Comparison of ENCODE assay signal across 14 mouse cellular contexts in the genomic region with DNA sequence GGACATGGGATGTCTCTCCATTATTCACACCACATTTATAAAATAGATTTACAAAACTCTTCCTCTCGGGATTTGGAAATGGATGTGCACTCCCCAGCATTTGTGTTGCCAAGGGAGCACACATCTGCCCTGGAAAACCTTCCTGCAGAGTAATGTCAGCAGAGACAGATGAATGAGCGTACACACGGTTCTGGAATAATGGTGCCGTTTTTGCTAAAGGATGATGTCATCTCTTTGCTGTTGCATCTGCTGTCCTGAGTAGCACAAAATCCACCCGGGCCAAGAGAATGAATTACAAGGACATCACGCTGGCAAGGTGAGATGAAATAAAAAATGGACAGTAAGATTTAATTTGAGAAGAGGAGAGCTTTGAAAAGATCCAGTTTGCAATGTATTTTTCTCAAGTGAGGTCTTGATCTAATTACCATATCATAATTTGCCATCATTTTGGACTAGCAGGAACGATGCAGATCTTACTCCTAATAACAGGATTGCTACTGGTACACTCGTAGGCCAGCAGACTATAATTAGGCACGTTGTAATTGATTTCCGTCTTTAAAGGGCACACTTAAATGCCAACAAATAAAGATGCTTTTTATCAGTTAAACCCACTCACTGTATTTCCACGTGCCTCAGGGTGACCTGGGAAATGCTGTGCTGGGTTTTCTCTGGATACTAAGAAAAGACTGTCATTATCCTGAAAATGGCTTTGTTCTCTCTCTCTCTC. TPM values are rescaled to one million over a fixed set of nuclear protein-coding genes. Genes with fewer than 3 reads are reported as not detected.
DNase-seq lines count a peak whose midpoint lies in the region; ATAC-seq and TF ChIP-seq lines count a peak whose summit lies in the region.
"Had no signal": no experiment of that assay in that cellular context is flagged by ENCODE, and none has a peak within 500 bp of the region (broad histone marks: within the 10 kb centered on the region; RNA-seq: fewer than 3 reads in every experiment).

No protein-coding gene starts in this region.

- no peak for TF ChIP-seq CTCF in stomach, postnatal 0 days (IDR thresholded peaks at IDR 0.05; ENCODE audit: low read depth)

- H3K4me2 ChIP-seq in neural tube, embryonic 12.5 days (replicated peaks), result no peak overlapping the region
- no peak overlapping the region for H3K4me2 ChIP-seq in hindbrain, embryonic 16.5 days (ENCODE audit: low read length)
- H3K4me2 ChIP-seq in stomach, postnatal 0 days (replicated peaks; ENCODE audit: low read depth), result no peak overlapping the region
- H3K4me2 ChIP-seq in intestine, embryonic 16.5 days (ENCODE audit: low read depth, low read length), result no peak overlapping the region
- H3K4me2 ChIP-seq: embryonic facial prominence, embryonic 12.5 days; lung, embryonic 15.5 days had no signal

- WGBS in neural tube, embryonic 12.5 days, result 47% methylated on average over 11 of the region's 11 CpGs
- 30% methylated on average over 11 of the region's 11 CpGs for WGBS in hindbrain, embryonic 16.5 days
- 51% methylated on average over 11 of the region's 11 CpGs for WGBS in stomach, postnatal 0 days
- 54% methylated on average over 11 of the region's 11 CpGs for WGBS in intestine, embryonic 16.5 days

- no peaks in the 10 kb centered on the region for H3K36me3 ChIP-seq in neural tube, embryonic 12.5 days
- H3K36me3 ChIP-seq in hindbrain, embryonic 16.5 days (ENCODE audit: control insufficient read depth, insufficient read depth, low read length), result no peaks in the 10 kb centered on the region
- no peaks in the 10 kb centered on the region for H3K36me3 ChIP-seq in stomach, postnatal 0 days (ENCODE audit: control insufficient read depth, insufficient read depth, low read length)
- no peaks in the 10 kb centered on the region for H3K36me3 ChIP-seq in intestine, embryonic 16.5 days (ENCODE audit: control insufficient read depth, insufficient read depth, low read length)
- H3K36me3 ChIP-seq: embryonic facial prominence, embryonic 12.5 days; lung, embryonic 15.5 days had no signal

- H3K4me3 ChIP-seq in neural tube, embryonic 12.5 days, result no peak overlapping the region
- H3K4me3 ChIP-seq in hindbrain, embryonic 16.5 days (ENCODE audit: low read length), result no peak overlapping the region
- no peak overlapping the region for H3K4me3 ChIP-seq in stomach, postnatal 0 days (ENCODE audit: low read depth, low read length)
- no peak overlapping the region for H3K4me3 ChIP-seq in intestine, embryonic 16.5 days (ENCODE audit: low read length)
- H3K4me3 ChIP-seq: embryonic facial prominence, embryonic 12.5 days; lung, embryonic 15.5 days had no signal

- 0 out of 2 replicates have a peak, but pooled peaks cover 3% of the 10 kb centered on the region for H3K4me1 ChIP-seq in neural tube, embryonic 12.5 days
- no peaks in the 10 kb centered on the region; the same call in 1 of the 2 replicates for H3K4me1 ChIP-seq in hindbrain, embryonic 16.5 days (ENCODE audit: control insufficient read depth, insufficient read depth, low read depth, low read length)
- H3K4me1 ChIP-seq in stomach, postnatal 0 days (replicated peaks; ENCODE audit: control insufficient read depth, insufficient read depth), result no peaks in the 10 kb centered on the region
- no peaks in the 10 kb centered on the region for H3K4me1 ChIP-seq in intestine, embryonic 16.5 days (ENCODE audit: control insufficient read depth, insufficient read depth, low read length)
- H3K4me1 ChIP-seq: embryonic facial prominence, embryonic 12.5 days had no signal

- H3K27ac ChIP-seq in neural tube, embryonic 12.5 days, result no peak overlapping the region
- no peak overlapping the region for H3K27ac ChIP-seq in hindbrain, embryonic 16.5 days (ENCODE audit: low read depth, low read length)
- no peak overlapping the region for H3K27ac ChIP-seq in stomach, postnatal 0 days (replicated peaks)
- H3K27ac ChIP-seq in intestine, embryonic 16.5 days (ENCODE audit: low read length), result no peak overlapping the region
- H3K27ac ChIP-seq: embryonic facial prominence, embryonic 12.5 days; lung, embryonic 15.5 days had no signal

- H3K27me3 ChIP-seq in neural tube, embryonic 12.5 days (replicated peaks), result no peaks in the 10 kb centered on the region
- H3K27me3 ChIP-seq in hindbrain, embryonic 16.5 days (replicated peaks; ENCODE audit: control insufficient read depth, insufficient read depth, low read length), result no peaks in the 10 kb centered on the region
- no peaks in the 10 kb centered on the region for H3K27me3 ChIP-seq in stomach, postnatal 0 days (ENCODE audit: control insufficient read depth, insufficient read depth, low read length)
- H3K27me3 ChIP-seq in intestine, embryonic 16.5 days (replicated peaks; ENCODE audit: control insufficient read depth, insufficient read depth, low read length), result no peaks in the 10 kb centered on the region
- H3K27me3 ChIP-seq: embryonic facial prominence, embryonic 12.5 days; lung, embryonic 15.5 days; Patski had no signal

- TF ChIP-seq EP300 in stomach, postnatal 0 days (optimal IDR thresholded peaks at IDR 0.05), result no peak

- no peak overlapping the region for H3K9ac ChIP-seq in neural tube, embryonic 12.5 days
- no peak overlapping the region for H3K9ac ChIP-seq in hindbrain, embryonic 16.5 days (ENCODE audit: low read depth, low read length)
- no peak overlapping the region for H3K9ac ChIP-seq in stomach, postnatal 0 days (ENCODE audit: low read length)
- no peak overlapping the region for H3K9ac ChIP-seq in intestine, embryonic 16.5 days (ENCODE audit: low read depth, low read length)
- H3K9ac ChIP-seq: embryonic facial prominence, embryonic 12.5 days; lung, embryonic 15.5 days had no signal

- no peak for DNase-seq in frontal cortex, postnatal 25 days (ENCODE audit: low spot score in 2 of 2)
- DNase-seq in neural tube, embryonic 10.5 days (ENCODE audit: extremely low spot score, low spot score), result no peak
- DNase-seq in stomach, postnatal 0 days (ENCODE audit: low spot score), result no peak
- no peak for DNase-seq in embryo, embryonic 11 days
- DNase-seq: cerebellum, adult 8-10 months; kidney, postnatal 25 days had no signal

- H3K9me3 ChIP-seq in neural tube, embryonic 12.5 days, result no peaks in the 10 kb centered on the region
- no peaks in the 10 kb centered on the region for H3K9me3 ChIP-seq in hindbrain, embryonic 16.5 days (ENCODE audit: control insufficient read depth, low read length)
- H3K9me3 ChIP-seq in stomach, postnatal 0 days (ENCODE audit: control insufficient read depth, low read length), result no peaks in the 10 kb centered on the region
- H3K9me3 ChIP-seq in intestine, embryonic 16.5 days (ENCODE audit: control insufficient read depth, low read length), result no peaks in the 10 kb centered on the region
- H3K9me3 ChIP-seq: embryonic facial prominence, embryonic 12.5 days; lung, embryonic 15.5 days had no signal

- peak; percentile 79 for ATAC-seq in frontal cortex, adult (ENCODE audit: low TSS enrichment)
- ATAC-seq in neural tube, embryonic 12.5 days (ENCODE audit: low FRiP score, low read depth), result 0 out of 2 replicates have a peak, but pooled peaks have one; percentile 13
- ATAC-seq in hindbrain, embryonic 16.5 days, result peak; percentile 72; the same call in 1 of the 2 replicates
- ATAC-seq in stomach, postnatal 0 days (ENCODE audit: low FRiP score, low TSS enrichment), result peak; percentile 12; the same call in 1 of the 2 replicates
- ATAC-seq in intestine, embryonic 16.5 days, result no peak
- ATAC-seq: inflammation-experienced regulatory T-cells, adult 6 months; Patski had no signal

RNA-seq across cellular contexts. Expression of gene Slc30a5, which starts 38.4 kb away (rescaled TPM):
- 42.2 and 43.7 TPM in 2 replicates for polyA plus RNA-seq in neural tube, embryonic 12.5 days (2016; fragmentation: Nextera tagmentation; extraction: Ambion mirVana)
- polyA plus RNA-seq in hindbrain, embryonic 16.5 days (2015; fragmentation: Nextera tagmentation; extraction: Ambion mirVana), result 30.8 and 31.4 TPM in 2 replicates
- polyA plus RNA-seq in stomach, postnatal 0 days (2015; fragmentation: Nextera tagmentation; extraction: Ambion mirVana), result 37.0 and 38.3 TPM in 2 replicates
- 59.1 and 70.4 TPM in 2 replicates for polyA plus RNA-seq in intestine, embryonic 16.5 days (2015; fragmentation: Nextera tagmentation; extraction: Ambion mirVana)
